Mouse (Mus musculus) forebrain, embryonic 11.5 days (tissue): ENCODE data around the gene Fezf2. TPM values are rescaled to one million over a fixed set of nuclear protein-coding genes. Genes with fewer than 3 reads are reported as not detected.
A peak's percentile ranks its signal among the peaks of the same experiment; 100 is the strongest.

Source experiments
- ATAC-seq: fragments of 200-750 bp; cut with Nextera tagmentation; replicated peaks from 2 replicates; pipeline ENCODE4 v1.8.0; 2017; ENCODE audit warnings: moderate TSS enrichment; ENCODE audit not compliant: low FRiP score
- DNase-seq: peaks from one replicate; pipeline ENCODE4 v3.0.0-alpha.2; 2017; ENCODE audit warnings: low spot score
- H3K27ac ChIP-seq: fragments of 300-500 bp; sonication (generic); 2 replicates; pipeline ENCODE4 v1.5.1; 2014; ENCODE audit warnings: low read depth, low read length
- H3K27me3 ChIP-seq: fragments of 300-500 bp; sonication (generic); 2 replicates; pipeline ENCODE4 v1.6.1; 2014; ENCODE audit warnings: mild to moderate bottlenecking, low read length, mixed read lengths; ENCODE audit not compliant: control insufficient read depth, insufficient read depth
- H3K36me3 ChIP-seq: fragments of 300-500 bp; sonication (generic); 2 replicates; pipeline ENCODE4 v1.6.1; 2014; ENCODE audit warnings: mild to moderate bottlenecking, low read length, moderate library complexity, mixed read lengths; ENCODE audit not compliant: control insufficient read depth, insufficient read depth
- H3K4me1 ChIP-seq: fragments of 300-500 bp; sonication (generic); replicated peaks from 2 replicates; pipeline ENCODE4 v1.6.1; 2014; ENCODE audit warnings: low read length, mixed read lengths; ENCODE audit not compliant: control insufficient read depth, insufficient read depth
- H3K4me2 ChIP-seq: fragments of 300-500 bp; sonication (generic); 2 replicates; pipeline ENCODE4 v1.6.1; 2014; ENCODE audit warnings: low read depth, mild to moderate bottlenecking, low read length, moderate library complexity, mixed read lengths; ENCODE audit not compliant: severe bottlenecking
- H3K4me3 ChIP-seq: fragments of 300-500 bp; sonication (generic); 2 replicates; pipeline ENCODE4 v1.5.1; 2014; ENCODE audit warnings: low read depth, low read length
- H3K9ac ChIP-seq: fragments of 300-500 bp; sonication (generic); 2 replicates; pipeline ENCODE4 v1.6.1; 2014; ENCODE audit warnings: low read length
- H3K9me3 ChIP-seq: fragments of 300-500 bp; sonication (generic); 2 replicates; pipeline ENCODE4 v1.6.1; 2016; ENCODE audit warnings: low read length, mixed read lengths; ENCODE audit not compliant: control insufficient read depth
- WGBS: fragments of 180-500 bp; shearing (Covaris S2); extraction: QIAGEN DNeasy Blood & Tissue Kit; methylation state at CpG from one replicate; pipeline ENCODE4 v1.1.7; 2014; 5-methylcytosine and 5-hydroxymethylcytosine counted together
- polyA plus RNA-seq: library from polyadenylated mRNA; unstranded; fragments of >200 nt; fragmentation: Nextera tagmentation; extraction: Ambion mirVana; gene quantifications from 2 replicates; pipeline ENCODE4 v1.2.1, GENCODE M21; 2014

Fezf2 gene
- polyA plus RNA-seq, 1 experiment from 2014 or later: 51.5 TPM

DNA sequence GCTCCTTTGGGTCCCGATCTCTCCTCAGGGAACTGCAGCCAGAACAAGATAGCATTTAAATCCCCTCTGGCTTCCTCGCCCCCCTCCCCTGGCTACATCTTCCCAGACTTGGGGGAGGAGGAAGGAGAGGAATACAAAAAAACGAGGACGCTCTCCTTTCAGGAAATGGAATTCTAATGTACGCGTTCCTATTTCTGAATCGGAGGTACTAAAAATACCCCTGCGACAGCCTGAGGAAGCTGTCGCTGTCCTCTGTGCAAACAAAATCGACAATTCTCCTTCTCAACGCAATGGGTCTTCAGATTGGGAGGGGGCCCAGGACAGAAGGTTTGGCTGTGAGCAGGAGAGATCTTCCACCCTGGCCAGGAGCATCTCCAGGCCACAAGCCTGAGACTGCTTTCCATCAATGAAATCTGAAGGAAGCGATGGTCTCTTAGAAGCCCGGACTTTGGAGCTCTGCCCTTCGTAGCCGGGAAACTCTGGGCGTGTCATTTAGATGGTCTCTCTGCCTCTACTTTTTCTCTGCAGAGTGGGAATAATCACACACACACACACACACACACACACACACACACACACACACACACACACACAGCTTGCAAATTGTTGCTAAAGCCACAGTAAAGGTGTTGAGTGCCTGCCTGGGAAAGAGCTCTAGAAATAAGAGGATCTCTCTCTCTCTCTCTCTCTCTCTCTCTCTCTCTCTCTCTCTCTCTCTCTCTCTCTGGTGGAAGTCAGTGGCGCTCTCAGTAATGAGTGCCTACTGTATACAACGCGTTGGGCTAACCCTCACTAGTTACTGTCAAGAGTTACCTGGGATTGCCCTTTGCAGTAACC, 7.5 kb downstream of the Fezf2 start:
- peak overlapping the region; percentile 60 for H3K4me2 ChIP-seq
- H3K9ac ChIP-seq: peak overlapping the region; percentile 91
- H3K9me3 ChIP-seq: no peaks in the 10 kb centered on the region
- WGBS: under 1% methylated on average over 19 of the region's 19 CpGs
- ATAC-seq (no peak), DNase-seq (peak; percentile 61)
- no peaks in the 10 kb centered on the region for H3K36me3 ChIP-seq
- peaks cover 53% of the 10 kb centered on the region for H3K27me3 ChIP-seq
- H3K4me1 ChIP-seq: peaks cover 26% of the 10 kb centered on the region; the same call in 1 of the 2 replicates
- peak overlapping the region; percentile 75 for H3K27ac ChIP-seq
- H3K4me3 ChIP-seq: peak overlapping the region; percentile 60

DNA sequence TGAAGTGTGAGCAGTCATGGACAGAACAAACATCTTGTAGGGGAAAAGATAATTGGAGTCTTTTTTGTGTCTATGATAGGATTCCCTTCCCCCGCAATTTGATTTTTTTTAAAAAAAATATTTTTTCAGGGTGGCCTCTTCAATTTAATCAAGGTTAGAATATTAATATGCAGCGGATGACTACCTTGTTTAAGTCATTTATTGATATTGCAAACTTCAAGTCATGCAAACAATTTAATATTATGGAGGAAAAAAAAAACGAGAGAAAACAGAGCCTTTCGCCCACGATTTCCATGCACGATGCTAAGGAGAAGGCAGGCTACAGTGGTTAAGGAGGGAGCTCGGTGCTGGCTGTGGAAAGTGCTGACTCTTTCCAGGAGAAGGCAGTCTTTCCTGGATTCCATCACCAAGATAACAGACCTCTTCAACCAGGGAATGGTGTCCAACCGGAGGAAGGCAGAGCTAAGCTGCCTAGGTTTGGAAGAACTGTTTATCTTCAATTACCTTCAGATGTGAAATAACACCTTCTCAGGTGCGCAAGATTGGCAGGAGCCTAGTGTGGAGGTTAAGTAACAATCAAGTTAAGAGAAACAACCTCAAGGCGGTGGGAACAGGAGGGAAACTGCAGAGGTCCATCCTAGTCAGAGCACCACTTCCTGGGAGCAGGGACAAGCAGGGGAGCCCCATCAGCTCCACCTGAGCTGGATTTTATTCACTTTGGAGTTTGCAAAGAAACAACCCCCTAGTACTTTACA, 9.0 kb downstream of the Fezf2 start:
- no peak for DNase-seq
- Histone ChIP-seq H3K36me3 (no peaks in the 10 kb centered on the region), H3K4me3 (peak overlapping the region; percentile 60; the same call in 1 of the 2 replicates), H3K27ac (peak overlapping the region; percentile 72; the same call in 1 of the 2 replicates), H3K9me3 (no peaks in the 10 kb centered on the region), H3K27me3 (peaks cover 53% of the 10 kb centered on the region), H3K4me1 (peaks cover 20% of the 10 kb centered on the region; the same call in 1 of the 2 replicates), H3K4me2 (peak overlapping the region; percentile 60), H3K9ac (peak overlapping the region; percentile 7)
- 3% methylated on average over 10 of the region's 10 CpGs for WGBS
- ATAC-seq: no peak

DNA sequence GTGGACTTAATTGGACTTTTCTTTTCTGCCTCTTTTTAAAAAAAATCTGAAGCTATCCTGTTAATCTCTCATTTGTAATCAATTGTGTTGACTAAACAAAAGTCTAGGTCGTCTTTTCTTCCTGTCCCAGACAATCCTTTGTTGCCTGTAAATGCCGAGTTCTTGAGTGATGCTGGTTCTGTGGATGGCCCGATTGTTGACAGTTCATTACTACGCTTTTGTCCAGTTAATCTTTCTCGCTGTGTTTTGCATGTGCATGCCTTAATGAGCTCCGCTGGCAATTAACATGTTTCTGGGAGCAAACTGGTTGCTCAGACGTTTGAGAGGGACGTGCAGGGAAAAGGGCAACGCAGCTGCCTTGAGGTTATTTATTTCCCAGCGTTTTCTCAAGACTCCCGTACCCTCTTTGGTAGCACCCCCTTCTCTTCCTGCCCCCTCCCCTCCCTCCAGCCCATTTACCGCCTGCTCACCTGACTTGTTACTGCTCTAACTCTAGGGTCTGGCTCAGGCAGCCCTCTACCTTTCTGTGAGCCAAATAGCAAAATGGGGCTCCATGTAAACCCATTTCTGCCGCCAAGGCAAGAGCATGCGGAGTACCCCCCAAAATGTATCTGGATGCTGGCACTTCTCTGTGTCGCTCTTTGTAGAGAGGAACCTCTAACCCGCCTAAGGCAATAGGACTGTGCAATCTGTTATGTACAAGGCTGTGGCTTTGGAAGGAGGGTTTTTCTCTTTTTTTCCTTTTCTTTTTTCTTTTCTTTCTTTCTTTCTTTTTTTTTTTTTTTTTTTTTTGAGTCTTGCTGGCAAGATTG, 9.8 kb downstream of the Fezf2 start:
- Histone ChIP-seq H3K27ac (peak overlapping the region; percentile 72; the same call in 1 of the 2 replicates), H3K36me3 (no peaks in the 10 kb centered on the region), H3K9ac (peak overlapping the region; percentile 23; the same call in 1 of the 2 replicates), H3K4me3 (no peak overlapping the region), H3K9me3 (no peaks in the 10 kb centered on the region), H3K4me2 (peak overlapping the region; percentile 35; the same call in 1 of the 2 replicates), H3K4me1 (peaks cover 19% of the 10 kb centered on the region; the same call in 1 of the 2 replicates), H3K27me3 (peaks cover 53% of the 10 kb centered on the region)
- peak; percentile 85 for DNase-seq
- peak; percentile 84 for ATAC-seq
- under 1% methylated on average over 16 of the region's 16 CpGs for WGBS

DNA sequence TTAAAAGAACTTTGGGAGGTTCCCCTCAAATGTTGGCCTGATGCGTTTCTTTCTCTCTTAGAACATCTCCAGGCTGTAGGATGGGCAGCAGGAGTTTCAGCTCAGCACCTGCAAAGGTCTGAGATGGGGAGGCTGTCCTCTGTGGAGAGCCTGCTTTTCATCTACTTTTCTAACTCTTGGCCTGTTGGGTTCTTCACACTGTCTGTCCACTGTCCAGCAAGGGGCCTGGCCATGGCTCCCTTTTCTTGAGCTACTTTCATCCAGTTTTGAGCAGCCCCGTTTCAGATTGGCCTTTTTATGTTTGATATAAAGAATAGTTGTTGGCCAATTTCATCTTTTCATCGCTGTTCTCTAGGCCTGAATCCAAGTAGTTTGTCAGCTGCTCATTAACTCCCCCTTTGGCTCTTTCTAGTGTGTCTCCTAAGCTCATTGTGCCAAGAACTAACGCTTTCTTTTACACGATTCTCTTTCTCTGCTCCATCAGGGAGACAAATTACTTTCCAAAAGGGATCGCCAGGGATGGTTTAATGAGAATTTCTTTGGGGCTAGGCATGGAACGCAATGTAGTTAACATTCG, 10.5 kb downstream of the Fezf2 start:
- peaks cover 19% of the 10 kb centered on the region; the same call in 1 of the 2 replicates for H3K4me1 ChIP-seq
- H3K9ac ChIP-seq: no peak overlapping the region
- 2% methylated on average over 8 of the region's 8 CpGs for WGBS
- no peaks in the 10 kb centered on the region for H3K36me3 ChIP-seq
- H3K4me2 ChIP-seq: no peak overlapping the region
- no peak overlapping the region for H3K4me3 ChIP-seq
- ATAC-seq: peak; percentile 68
- DNase-seq: peak; percentile 72
- peaks cover 57% of the 10 kb centered on the region for H3K27me3 ChIP-seq
- H3K27ac ChIP-seq: peak overlapping the region; percentile 90
- H3K9me3 ChIP-seq: no peaks in the 10 kb centered on the region

DNA sequence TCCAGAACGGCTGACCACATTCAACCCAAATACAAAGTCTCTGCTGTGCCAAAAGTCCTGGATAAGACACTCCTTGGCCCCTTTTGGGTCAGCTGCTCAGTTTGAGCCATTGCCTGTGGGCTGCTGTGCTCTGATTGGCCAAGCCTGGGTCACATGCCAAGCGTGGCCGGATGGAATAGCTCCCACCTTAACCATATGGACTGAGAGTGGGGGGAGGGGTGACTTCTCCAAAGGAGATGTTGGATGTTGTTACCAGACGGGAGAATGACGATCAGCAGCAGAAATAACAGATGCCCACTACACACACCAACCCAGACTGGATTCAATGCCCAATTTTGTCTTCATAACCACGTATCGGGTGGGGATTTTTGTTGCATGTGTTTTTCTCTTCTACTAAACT, 13.1 kb downstream of the Fezf2 start:
- Histone ChIP-seq H3K36me3 (no peaks in the 10 kb centered on the region), H3K4me1 (peaks cover 17% of the 10 kb centered on the region; the same call in 1 of the 2 replicates), H3K27me3 (peaks cover 47% of the 10 kb centered on the region), H3K27ac (no peak overlapping the region), H3K9ac (no peak overlapping the region), H3K4me3 (no peak overlapping the region), H3K4me2 (no peak overlapping the region), H3K9me3 (no peaks in the 10 kb centered on the region)
- 61% methylated on average over 7 of the region's 7 CpGs for WGBS
- DNase-seq (no peak), ATAC-seq (no peak)

DNA sequence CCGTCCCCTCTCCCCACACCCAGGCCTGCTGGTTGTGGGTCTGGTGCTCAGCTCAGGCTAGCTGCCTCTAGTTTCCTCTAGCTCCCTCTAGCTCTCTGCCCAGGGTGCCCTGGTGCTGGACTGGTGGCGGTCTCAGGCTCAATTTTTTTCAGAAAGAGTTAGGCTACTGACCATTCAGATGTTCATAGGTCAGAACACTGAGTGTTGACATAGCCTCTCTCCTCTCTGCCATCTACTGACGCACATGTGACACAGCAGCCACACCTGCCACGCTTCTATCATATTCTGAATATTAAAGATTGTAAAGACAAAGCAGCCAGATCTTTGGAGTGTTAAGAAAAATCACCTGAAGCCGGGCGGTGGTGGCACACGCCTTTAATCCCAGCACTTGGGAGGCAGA, 14.4 kb downstream of the Fezf2 start:
- no peak overlapping the region for H3K4me3 ChIP-seq
- no peaks in the 10 kb centered on the region for H3K36me3 ChIP-seq
- no peak for DNase-seq
- ATAC-seq: no peak
- H3K4me1 ChIP-seq: peaks cover 15% of the 10 kb centered on the region; the same call in 1 of the 2 replicates
- H3K4me2 ChIP-seq: no peak overlapping the region
- H3K9me3 ChIP-seq: no peaks in the 10 kb centered on the region
- H3K27me3 ChIP-seq: peaks cover 41% of the 10 kb centered on the region
- H3K9ac ChIP-seq: no peak overlapping the region
- WGBS: 89% methylated on average over 7 of the region's 7 CpGs
- H3K27ac ChIP-seq: no peak overlapping the region

DNA sequence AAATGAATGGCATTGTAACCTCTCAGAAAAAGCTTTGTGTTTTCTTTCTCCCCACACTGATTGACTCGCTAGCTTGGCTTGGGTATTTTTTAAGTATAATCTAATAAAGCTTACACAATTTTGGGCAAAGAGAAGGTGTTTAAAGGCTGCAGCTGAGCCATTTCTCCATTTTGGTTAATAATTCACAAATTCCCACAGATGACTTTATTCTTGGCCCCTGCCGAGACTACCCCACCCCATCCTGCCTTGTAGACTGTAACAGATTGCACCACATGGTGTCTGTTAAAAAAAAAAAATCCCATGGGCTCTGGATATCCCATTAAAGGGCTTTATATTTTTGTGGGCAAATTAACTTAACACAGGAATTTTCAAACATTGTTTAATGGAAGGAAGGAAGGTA, 44.9 kb downstream of the Fezf2 start:
- DNase-seq (no peak), ATAC-seq (no peak)
- Histone ChIP-seq H3K27me3 (no peaks in the 10 kb centered on the region), H3K9ac (no peak overlapping the region), H3K4me2 (no peak overlapping the region), H3K9me3 (no peaks in the 10 kb centered on the region), H3K27ac (no peak overlapping the region), H3K4me3 (no peak overlapping the region), H3K4me1 (peaks cover 3% of the 10 kb centered on the region; the same call in 1 of the 2 replicates), H3K36me3 (no peaks in the 10 kb centered on the region)
- WGBS: 61% methylated on average over 2 of the region's 2 CpGs

DNA sequence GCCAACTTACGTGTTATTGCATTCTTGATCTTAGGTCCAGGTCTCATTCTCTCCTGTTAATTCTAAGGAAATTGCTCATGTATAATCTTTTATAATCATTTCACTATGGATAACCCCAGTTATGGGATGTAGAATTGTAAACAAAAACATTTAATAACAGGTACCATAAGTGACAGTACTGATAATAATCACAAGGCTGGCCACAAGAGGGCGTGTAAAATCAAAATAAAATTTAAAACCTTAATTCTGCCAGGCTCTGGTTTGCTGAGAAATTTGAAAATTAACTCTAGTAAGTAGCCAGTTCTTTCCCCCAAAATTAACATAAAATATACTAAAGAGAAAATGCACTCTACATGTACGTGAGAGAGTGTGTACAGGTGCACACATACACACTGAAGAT, 47.3 kb downstream of the Fezf2 start:
- WGBS: 61% methylated on average over 3 of the region's 3 CpGs
- Histone ChIP-seq H3K36me3 (no peaks in the 10 kb centered on the region), H3K27ac (no peak overlapping the region), H3K9ac (no peak overlapping the region), H3K4me3 (no peak overlapping the region), H3K4me2 (no peak overlapping the region), H3K27me3 (no peaks in the 10 kb centered on the region), H3K9me3 (no peaks in the 10 kb centered on the region), H3K4me1 (peaks cover 3% of the 10 kb centered on the region; the same call in 1 of the 2 replicates)
- no peak for DNase-seq
- no peak for ATAC-seq
